Mouse (Mus musculus) midbrain, embryonic 11.5 days (tissue): ENCODE results near the gene Rbm4b. TPM values are rescaled to one million over a fixed set of nuclear protein-coding genes. Genes with fewer than 3 reads are reported as not detected.

ENCODE experiments used
- ATAC-seq: fragments of 200-750 bp; cut with Nextera tagmentation; 2 replicates; pipeline ENCODE4 v1.8.0; 2017; ENCODE audit warnings: moderate TSS enrichment, moderate library complexity; ENCODE audit not compliant: low FRiP score
- DNase-seq: peaks from one replicate; pipeline ENCODE4 v3.0.0; 2015; ENCODE audit warnings: low spot score; ENCODE audit errors: missing footprints
- H3K27ac ChIP-seq: fragments of 300-500 bp; sonication (generic); 2 replicates; pipeline ENCODE4 v1.5.1; 2014; ENCODE audit warnings: low read depth, low read length
- H3K27me3 ChIP-seq: fragments of 300-500 bp; sonication (generic); 2 replicates; pipeline ENCODE4 v1.6.1; 2014; ENCODE audit warnings: mild to moderate bottlenecking, low read length, moderate library complexity, mixed read lengths; ENCODE audit not compliant: control insufficient read depth, insufficient read depth
- H3K36me3 ChIP-seq: fragments of 300-500 bp; sonication (generic); 2 replicates; pipeline ENCODE4 v1.6.1; 2014; ENCODE audit warnings: mild to moderate bottlenecking, low read length, moderate library complexity, mixed read lengths; ENCODE audit not compliant: control insufficient read depth, insufficient read depth
- H3K4me1 ChIP-seq: fragments of 300-500 bp; sonication (generic); 2 replicates; pipeline ENCODE4 v1.6.1; 2014; ENCODE audit warnings: low read length; ENCODE audit not compliant: control insufficient read depth, insufficient read depth
- H3K4me2 ChIP-seq: fragments of 300-500 bp; sonication (generic); 2 replicates; pipeline ENCODE4 v1.6.1; 2014; ENCODE audit warnings: mild to moderate bottlenecking, moderate library complexity
- H3K4me3 ChIP-seq: fragments of 300-500 bp; sonication (generic); 2 replicates; pipeline ENCODE4 v1.5.1; 2014; ENCODE audit warnings: low read depth, low read length
- H3K9ac ChIP-seq: fragments of 300-500 bp; sonication (generic); 2 replicates; pipeline ENCODE4 v1.6.1; 2014; ENCODE audit warnings: low read length
- H3K9me3 ChIP-seq: fragments of 300-500 bp; sonication (generic); 2 replicates; pipeline ENCODE4 v1.6.1; 2016; ENCODE audit warnings: low read length; ENCODE audit not compliant: control insufficient read depth
- WGBS: fragments of 180-500 bp; shearing (Covaris S2); extraction: QIAGEN DNeasy Blood & Tissue Kit; methylation state at CpG from one replicate; pipeline ENCODE4 v1.1.7; 2014; 5-methylcytosine and 5-hydroxymethylcytosine counted together
- polyA plus RNA-seq: library from polyadenylated mRNA; unstranded; fragments of >200 nt; fragmentation: Nextera tagmentation; extraction: Ambion mirVana; gene quantifications from 2 replicates; pipeline ENCODE4 v1.2.1, GENCODE M21; 2014

The Rbm4b gene
- polyA plus RNA-seq, 1 experiment from 2014 or later, result 137 TPM

DNA sequence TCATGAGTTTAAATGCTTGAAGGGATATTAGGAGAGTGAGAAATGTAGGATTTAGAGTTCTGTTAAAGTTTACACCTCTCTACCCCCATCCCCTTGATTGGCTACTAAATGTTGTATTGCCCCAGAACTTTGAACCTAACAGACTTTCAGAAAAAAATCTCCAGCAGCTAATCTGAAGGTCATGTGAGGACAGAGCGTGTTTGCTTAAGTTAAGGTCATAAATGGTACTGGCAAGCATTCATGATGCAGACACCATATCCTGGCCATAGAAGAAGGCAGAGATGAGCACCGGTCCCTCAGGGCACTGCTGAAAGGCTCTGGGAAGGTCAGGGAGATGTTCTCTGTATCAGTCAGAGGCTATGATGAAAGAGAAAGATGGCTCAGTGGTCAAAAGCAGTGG is 39.0 kb upstream of the Rbm4b start:
- ATAC-seq (no peak), DNase-seq (no peak)
- Histone ChIP-seq H3K4me3 (no peak overlapping the region), H3K27ac (no peak overlapping the region), H3K27me3 (peaks cover 2% of the 10 kb centered on the region; the same call in 1 of the 2 replicates), H3K4me2 (no peak overlapping the region), H3K9ac (no peak overlapping the region), H3K36me3 (no peaks in the 10 kb centered on the region), H3K9me3 (no peaks in the 10 kb centered on the region), H3K4me1 (peaks cover 17% of the 10 kb centered on the region)
- WGBS, result 98% methylated on average over 2 of the region's 2 CpGs

- H3K4me2 ChIP-seq, result no peak overlapping the region
- DNase-seq (no peak), ATAC-seq (no peak)
- peaks cover 9% of the 10 kb centered on the region; the same call in 1 of the 2 replicates for H3K4me1 ChIP-seq
- H3K27me3 ChIP-seq, result peaks cover 2% of the 10 kb centered on the region; the same call in 1 of the 2 replicates
- H3K4me3 ChIP-seq, result no peak overlapping the region
- H3K27ac ChIP-seq, result no peak overlapping the region
- H3K9me3 ChIP-seq, result no peaks in the 10 kb centered on the region
- H3K36me3 ChIP-seq, result no peaks in the 10 kb centered on the region
- 34% methylated on average over 12 of the region's 12 CpGs for WGBS
- no peak overlapping the region for H3K9ac ChIP-seq
These were observed 37.6 kb upstream of the Rbm4b start for GRCm38 (mm10) chr19:4718716-4719115.

GRCm38 (mm10) chr19:4719351-4719764 is 36.9 kb upstream of the Rbm4b start:
- peaks cover 7% of the 10 kb centered on the region; the same call in 1 of the 2 replicates for H3K4me1 ChIP-seq
- H3K27me3 ChIP-seq, result peaks cover under 1% of the 10 kb centered on the region; the same call in 1 of the 2 replicates
- H3K27ac ChIP-seq, result no peak overlapping the region
- no peak overlapping the region for H3K9ac ChIP-seq
- H3K9me3 ChIP-seq, result no peaks in the 10 kb centered on the region
- H3K36me3 ChIP-seq, result no peaks in the 10 kb centered on the region; the same call in 1 of the 2 replicates
- no peak for DNase-seq
- no peak for ATAC-seq
- H3K4me2 ChIP-seq, result no peak overlapping the region
- H3K4me3 ChIP-seq, result no peak overlapping the region
- WGBS, result 13% methylated on average over 5 of the region's 5 CpGs

GRCm38 (mm10) chr19:4720112-4720511 is 36.2 kb upstream of the Rbm4b start:
- WGBS, result 85% methylated on average over 15 of the region's 15 CpGs

DNA sequence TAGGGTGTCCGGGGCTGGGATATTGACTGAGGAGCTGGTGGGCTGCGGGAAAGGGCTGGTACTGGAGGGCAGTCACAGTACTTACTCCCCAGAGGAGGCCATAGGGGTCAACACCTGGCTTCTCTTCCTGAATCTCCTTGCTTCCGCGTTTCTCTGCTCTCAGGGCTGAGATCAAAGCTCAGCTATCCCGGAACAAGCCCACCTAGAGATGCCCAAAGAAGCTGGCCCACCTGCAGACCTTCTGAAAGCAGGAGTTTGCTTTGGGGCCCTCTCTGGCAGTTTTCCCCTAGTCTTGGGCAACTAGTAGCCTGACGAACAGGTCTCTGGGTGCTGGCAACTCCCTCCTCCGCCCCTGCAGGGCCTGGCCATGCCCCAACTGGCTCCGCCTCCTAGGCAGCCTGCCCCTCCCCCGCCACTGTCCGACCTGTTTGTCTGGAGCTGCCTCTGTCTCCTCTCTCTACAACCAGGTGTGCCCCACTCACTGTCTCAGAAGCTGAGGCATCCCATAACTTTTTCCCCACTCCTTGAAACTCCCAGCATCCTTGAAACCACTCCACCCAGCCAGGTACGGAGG is 35.5 kb upstream of the Rbm4b start:
- 25% methylated on average over 11 of the region's 11 CpGs for WGBS
- H3K27me3 ChIP-seq, result no peaks in the 10 kb centered on the region
- ATAC-seq, result no peak
- H3K9ac ChIP-seq, result no peak overlapping the region
- 0 out of 2 replicates have a peak, but pooled peaks cover 4% of the 10 kb centered on the region for H3K4me1 ChIP-seq
- no peak overlapping the region for H3K4me2 ChIP-seq
- DNase-seq, result no peak
- no peaks in the 10 kb centered on the region; the same call in 1 of the 2 replicates for H3K36me3 ChIP-seq
- H3K4me3 ChIP-seq, result no peak overlapping the region
- H3K27ac ChIP-seq, result no peak overlapping the region
- H3K9me3 ChIP-seq, result no peaks in the 10 kb centered on the region

More at GRCm38 (mm10) chr19:4720112-4720511, 36.2 kb upstream of the Rbm4b start:
- Histone ChIP-seq H3K4me2 (no peak overlapping the region), H3K9ac (no peak overlapping the region), H3K4me3 (no peak overlapping the region), H3K9me3 (no peaks in the 10 kb centered on the region), H3K27me3 (no peaks in the 10 kb centered on the region), H3K4me1 (0 out of 2 replicates have a peak, but pooled peaks cover 4% of the 10 kb centered on the region), H3K27ac (no peak overlapping the region), H3K36me3 (no peaks in the 10 kb centered on the region; the same call in 1 of the 2 replicates)
- ATAC-seq (no peak), DNase-seq (no peak)

- H3K36me3 ChIP-seq, result peaks cover 7% of the 10 kb centered on the region
- ATAC-seq (no peak), DNase-seq (no peak)
- no peak overlapping the region for H3K9ac ChIP-seq
- 91% methylated on average over 9 of the region's 9 CpGs for WGBS
- no peak overlapping the region for H3K4me3 ChIP-seq
- no peaks in the 10 kb centered on the region for H3K9me3 ChIP-seq
- H3K4me2 ChIP-seq, result no peak overlapping the region
- no peak overlapping the region for H3K27ac ChIP-seq
- no peaks in the 10 kb centered on the region for H3K4me1 ChIP-seq
- H3K27me3 ChIP-seq, result no peaks in the 10 kb centered on the region
These were observed 27.1 kb upstream of the Rbm4b start for GRCm38 (mm10) chr19:4729186-4729585.

DNA sequence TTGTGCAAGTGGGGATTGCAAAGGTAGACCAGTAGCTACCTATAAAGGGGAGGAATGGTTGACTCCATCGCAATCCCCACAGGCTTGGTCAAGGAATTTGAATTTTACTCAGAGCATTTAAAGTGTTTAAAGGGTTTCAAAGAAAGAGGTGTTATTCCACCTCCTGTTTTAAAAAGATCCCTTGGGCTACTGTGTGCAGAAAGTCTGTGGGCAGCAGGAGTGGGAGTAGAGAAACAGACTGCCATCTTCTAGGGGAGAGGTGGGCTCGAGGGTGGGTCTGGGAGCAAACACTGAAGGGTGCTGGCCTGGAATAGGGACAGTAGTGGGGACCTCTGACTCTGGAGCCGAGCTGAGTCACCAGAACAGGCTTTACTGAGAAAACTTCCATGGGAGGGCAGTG is 23.2 kb upstream of the Rbm4b start:
- ATAC-seq, result no peak
- Histone ChIP-seq H3K4me1 (no peaks in the 10 kb centered on the region), H3K4me2 (no peak overlapping the region), H3K27ac (no peak overlapping the region), H3K4me3 (no peak overlapping the region), H3K9ac (no peak overlapping the region), H3K36me3 (peaks cover 16% of the 10 kb centered on the region), H3K9me3 (no peaks in the 10 kb centered on the region), H3K27me3 (no peaks in the 10 kb centered on the region)
- DNase-seq, result no peak
- 95% methylated on average over 3 of the region's 3 CpGs for WGBS

- Histone ChIP-seq H3K4me2 (no peak overlapping the region), H3K27me3 (no peaks in the 10 kb centered on the region), H3K4me3 (no peak overlapping the region), H3K27ac (no peak overlapping the region), H3K4me1 (no peaks in the 10 kb centered on the region), H3K36me3 (peaks cover 17% of the 10 kb centered on the region), H3K9me3 (no peaks in the 10 kb centered on the region), H3K9ac (no peak overlapping the region)
- DNase-seq (no peak), ATAC-seq (no peak)
- 88% methylated on average over 13 of the region's 13 CpGs for WGBS
These were observed 18.4 kb upstream of the Rbm4b start for GRCm38 (mm10) chr19:4737866-4738265.

DNA sequence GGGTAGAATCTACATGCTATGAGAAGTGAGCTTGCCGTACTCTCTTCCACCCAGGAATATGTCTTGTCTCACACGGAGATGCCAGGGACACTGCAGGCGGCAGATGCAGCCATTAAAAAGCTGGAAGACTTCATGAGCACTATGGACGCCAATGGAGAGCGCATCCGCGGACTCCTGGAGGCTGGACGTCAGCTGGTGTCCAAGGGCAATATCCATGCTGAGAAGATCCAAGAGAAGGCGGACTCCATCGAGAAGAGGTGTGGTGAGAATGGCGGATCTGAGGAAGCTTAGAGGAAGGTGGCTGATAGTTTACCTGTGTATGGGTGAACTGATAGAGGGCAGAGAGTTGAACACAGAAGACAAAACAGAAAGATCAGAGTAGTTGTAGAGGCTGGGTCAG is 17.2 kb upstream of the Rbm4b start:
- ATAC-seq, result no peak
- H3K36me3 ChIP-seq, result peaks cover 17% of the 10 kb centered on the region
- 87% methylated on average over 11 of the region's 11 CpGs for WGBS

More for the DNA sequence above, 17.2 kb upstream of the Rbm4b start:
- Histone ChIP-seq H3K4me1 (no peaks in the 10 kb centered on the region), H3K27ac (no peak overlapping the region), H3K9ac (no peak overlapping the region), H3K4me2 (no peak overlapping the region), H3K9me3 (no peaks in the 10 kb centered on the region), H3K4me3 (no peak overlapping the region), H3K27me3 (no peaks in the 10 kb centered on the region)
- no peak for DNase-seq
